Mouse (Mus musculus): Measurements from ENCODE around the gene Slc8a1.

Gene Slc8a1

GRCm38 (mm10) chr17:81738311-81738755 is at the start of gene Slc8a1:
Gene Slc8a1 (minus strand): TSS chr17:81738377.
- no peak for DNase-seq (ENCODE audit: low spot score)

GRCm38 (mm10) chr17:81787350-81787749 is 49.2 kb upstream of the Slc8a1 start:
- no peak for DNase-seq (ENCODE audit: low spot score)

GRCm38 (mm10) chr17:81782326-81782725 is 44.1 kb upstream of the Slc8a1 start:
- no peak for DNase-seq (ENCODE audit: low spot score)

DNA sequence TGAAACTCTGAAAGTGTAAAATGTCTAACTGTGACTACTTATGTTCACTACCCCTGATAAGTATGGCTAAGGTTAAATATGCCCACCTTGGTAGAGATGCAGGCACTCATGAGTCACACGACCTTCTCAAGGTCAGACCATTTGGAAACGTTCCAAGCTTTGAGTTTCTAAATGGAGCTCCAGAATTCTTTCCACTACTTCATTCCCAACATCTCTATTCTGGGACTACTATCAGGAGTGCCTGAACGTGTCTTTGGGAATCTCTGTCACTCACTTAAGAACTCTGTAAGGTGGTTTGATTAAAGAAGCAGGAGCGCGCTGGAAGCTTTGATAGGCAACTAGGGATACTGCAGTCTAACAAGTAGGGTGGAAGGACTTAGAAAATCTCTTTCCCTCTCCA is 43.3 kb upstream of the Slc8a1 start:
- no peak for DNase-seq (ENCODE audit: low spot score)

GRCm38 (mm10) chr17:81779883-81780282 is 41.7 kb upstream of the Slc8a1 start:
- DNase-seq (ENCODE audit: low spot score), result no peak

DNA sequence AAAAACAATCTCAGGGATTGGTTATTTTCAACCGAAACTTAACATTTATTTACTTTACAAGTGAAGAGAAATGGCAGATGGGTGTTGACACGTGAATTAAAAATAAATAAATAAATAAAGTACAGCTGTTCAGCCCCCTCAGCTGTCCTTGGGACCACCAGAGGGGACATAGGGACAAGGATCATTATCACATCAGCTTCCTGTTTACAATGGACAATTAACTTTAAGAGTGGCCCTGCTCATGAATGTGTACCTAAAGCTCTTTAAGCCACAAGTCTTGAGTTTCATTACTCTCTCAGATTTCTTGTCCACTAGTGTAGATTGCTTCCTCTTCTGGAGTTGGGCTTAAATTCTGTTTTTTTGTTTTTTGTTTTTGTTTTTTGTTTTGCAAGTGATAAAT is 12.5 kb upstream of the Slc8a1 start:
- DNase-seq (ENCODE audit: low spot score), result no peak

DNA sequence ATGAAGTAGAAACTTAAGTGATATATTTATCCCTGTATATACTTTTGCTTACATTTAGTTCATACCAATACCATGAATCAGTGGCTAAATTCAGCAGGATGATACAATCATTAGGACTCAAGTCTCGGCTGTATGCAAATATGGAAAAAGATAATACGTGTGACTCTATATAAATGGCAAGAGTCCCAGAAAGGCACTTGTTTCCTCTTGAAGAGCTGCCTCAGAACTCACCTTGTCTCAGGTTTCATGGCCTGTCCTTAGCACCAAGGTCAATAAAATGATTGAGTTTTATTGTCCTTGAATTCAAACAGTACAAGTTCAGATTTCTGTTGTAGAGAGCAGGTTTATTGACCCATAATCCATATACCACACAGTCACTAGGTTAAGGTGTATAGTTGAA is 4.9 kb upstream of the Slc8a1 start:
- no peak for DNase-seq (ENCODE audit: low spot score)

DNA sequence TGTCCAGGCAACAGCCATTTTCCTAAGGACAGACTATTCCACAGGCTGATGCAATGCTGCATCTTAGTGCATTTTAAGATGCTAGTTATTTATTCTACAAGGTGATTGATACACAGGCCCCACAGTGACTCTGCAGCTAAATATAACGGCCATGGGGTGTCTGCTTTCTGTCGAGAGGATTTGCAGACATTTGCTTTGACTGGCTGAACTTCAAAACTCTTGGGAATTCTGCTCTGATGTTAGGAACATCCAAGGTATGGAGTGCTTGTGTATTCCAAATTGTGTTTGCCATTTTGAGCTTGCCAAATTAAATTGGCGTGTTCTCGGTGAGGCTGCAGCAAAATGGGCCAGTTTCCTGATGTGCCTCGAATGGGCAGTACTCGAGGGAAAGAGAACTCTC is 2.4 kb upstream of the Slc8a1 start:
- no peak for DNase-seq (ENCODE audit: low spot score)

DNA sequence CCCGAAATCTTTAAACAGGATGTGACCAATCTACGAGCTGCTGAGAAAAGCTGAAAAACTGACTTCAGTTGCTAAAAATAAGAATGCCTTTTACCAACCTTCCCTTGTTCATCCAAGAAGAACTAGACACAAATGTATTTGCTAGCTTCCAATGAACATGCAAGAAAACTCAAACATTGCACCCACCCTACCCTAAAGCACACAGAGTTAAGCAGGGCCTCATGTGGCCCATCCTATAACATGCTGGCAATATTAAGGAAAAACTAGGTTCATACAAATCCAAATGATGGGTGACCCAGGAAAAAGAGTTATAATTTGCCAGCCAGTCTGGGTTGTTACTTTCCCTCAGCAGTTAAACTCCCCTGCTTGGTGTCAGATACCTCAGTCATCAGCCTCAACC is 398 bp downstream of the Slc8a1 start:
- no peak for DNase-seq (ENCODE audit: low spot score)

GRCm38 (mm10) chr17:81737309-81737708 is 868 bp downstream of the Slc8a1 start:
- no peak for DNase-seq (ENCODE audit: low spot score)

DNA sequence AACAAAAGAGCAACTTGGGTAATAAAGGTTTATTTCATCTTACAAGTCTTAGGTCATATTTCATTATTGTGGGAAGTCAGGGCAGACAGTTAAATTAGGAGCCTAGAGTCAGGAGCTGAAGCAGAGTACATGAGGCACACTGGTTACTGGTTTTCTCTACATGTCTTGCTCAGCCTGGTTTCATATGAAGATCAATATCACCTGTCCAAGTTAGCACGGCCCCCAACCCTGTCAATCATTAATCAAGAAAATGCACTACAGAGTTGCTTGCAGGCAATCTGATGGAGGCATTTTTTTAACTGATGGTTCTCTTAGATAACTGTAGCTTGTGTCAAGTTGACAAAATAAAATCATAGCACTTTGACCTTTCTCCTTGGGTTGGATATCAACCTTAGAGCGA is 2.6 kb downstream of the Slc8a1 start:
- no peak for DNase-seq (ENCODE audit: low spot score)

GRCm38 (mm10) chr17:81729891-81730290 is 8.3 kb downstream of the Slc8a1 start:
- DNase-seq (ENCODE audit: low spot score), result no peak

DNA sequence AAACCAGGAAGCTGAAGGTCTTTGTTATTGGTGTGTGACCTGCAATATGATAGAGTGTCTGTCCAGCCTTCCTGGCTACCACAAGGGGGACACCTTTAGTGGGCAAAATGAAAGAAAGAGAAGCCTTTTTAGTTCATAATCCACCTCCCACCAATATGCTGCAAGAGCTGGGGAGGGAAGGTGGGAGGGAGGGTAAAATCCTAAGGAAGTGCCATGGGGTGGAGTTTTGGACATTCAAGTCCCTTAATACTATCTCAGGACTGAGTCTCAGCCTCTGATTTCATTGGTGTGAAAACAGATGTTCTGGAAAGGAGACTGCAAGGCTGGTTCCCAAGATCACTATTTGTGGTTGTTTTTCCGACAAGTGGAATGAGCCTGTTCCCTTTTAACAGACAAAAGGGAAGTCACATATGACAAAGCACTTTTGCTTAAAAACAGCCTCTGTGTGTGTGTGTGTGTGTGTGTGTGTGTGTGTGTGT is 25.9 kb downstream of the Slc8a1 start:
- no peak for DNase-seq (ENCODE audit: low spot score)

DNA sequence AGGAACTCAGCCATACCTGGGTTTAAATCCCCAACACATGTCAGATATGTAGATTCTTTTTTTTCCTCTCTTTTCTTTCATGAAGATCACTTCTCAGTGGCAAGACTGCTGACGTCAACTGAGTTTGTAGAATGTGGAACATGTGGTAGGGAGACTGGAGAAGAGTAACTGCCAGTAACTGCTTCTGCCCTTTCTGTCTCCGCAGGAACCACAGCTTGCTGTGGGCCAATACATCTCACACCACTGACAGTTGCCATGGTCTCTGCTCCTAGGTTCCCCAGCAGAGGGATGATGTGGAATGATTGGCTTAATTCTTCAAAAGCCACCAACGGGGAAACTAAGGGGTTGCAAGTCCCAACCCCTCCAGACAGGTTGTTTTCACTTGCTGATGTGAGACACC is 33.4 kb downstream of the Slc8a1 start:
- no peak for DNase-seq (ENCODE audit: low spot score)

DNA sequence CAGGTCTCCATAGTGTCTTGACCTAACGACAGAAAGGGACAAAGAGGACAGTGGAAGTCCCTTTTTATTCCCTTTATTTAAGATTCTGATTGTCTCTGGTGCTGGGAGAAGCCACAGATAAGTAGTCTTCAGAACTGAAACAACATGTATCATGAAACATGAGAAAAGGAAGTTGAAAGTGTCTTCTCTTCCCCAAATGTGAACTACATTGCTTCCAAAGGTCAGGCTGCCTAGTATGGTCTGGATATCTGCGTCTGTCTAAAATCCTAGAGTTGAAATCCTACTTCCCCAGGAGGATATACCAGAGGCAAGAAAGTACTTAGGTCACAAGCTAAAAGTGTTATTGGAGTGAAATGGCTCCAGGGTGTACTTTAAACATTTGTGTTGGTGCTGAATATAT is 34.9 kb downstream of the Slc8a1 start:
- no peak for DNase-seq (ENCODE audit: low spot score)

GRCm38 (mm10) chr17:81701701-81702100 is 36.5 kb downstream of the Slc8a1 start:
- no peak for DNase-seq (ENCODE audit: low spot score)

GRCm38 (mm10) chr17:81698789-81699188 is 39.4 kb downstream of the Slc8a1 start:
- DNase-seq (ENCODE audit: low spot score), result no peak

GRCm38 (mm10) chr17:81697695-81698094 is 40.5 kb downstream of the Slc8a1 start:
- no peak for DNase-seq (ENCODE audit: low spot score)

DNA sequence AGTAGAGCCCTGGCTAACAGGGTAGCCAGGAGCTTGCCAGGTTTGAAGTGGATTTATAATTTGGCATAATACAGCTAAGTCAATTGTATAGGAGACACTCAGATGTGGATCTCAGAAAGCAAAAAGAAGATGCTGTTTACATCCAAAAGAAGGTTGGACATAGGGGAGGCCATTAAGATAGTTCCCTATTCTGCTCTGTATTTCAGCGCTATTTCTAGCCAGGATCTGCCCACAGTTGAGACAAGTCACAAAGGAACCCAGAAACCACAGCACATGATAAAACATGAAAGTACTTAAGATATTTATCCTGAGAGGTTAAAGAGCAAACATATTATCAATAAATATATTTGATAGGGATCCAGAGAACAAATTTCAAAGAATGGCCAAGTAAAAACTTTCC is 43.2 kb downstream of the Slc8a1 start:
- no peak for DNase-seq (ENCODE audit: low spot score)

DNA sequence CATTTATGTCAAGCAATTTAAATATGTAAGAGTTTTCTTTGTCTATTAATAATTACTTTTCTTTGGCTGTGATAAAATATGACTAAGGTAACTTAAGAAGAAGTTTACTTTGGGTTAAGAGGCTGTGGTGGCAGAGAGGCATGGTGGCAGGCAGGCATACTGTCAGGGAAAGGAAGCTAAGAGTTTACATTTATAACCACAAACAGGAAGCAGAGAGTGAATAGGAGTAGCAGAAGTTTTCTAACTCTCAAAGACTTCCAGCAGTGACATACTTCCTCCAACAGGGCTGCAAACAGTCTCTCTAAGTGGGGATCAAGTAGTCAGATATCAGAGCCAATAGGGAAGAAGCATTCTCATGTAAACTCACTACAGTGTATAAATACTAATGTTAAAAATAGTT is 58.6 kb downstream of the Slc8a1 start:
- no peak for DNase-seq (ENCODE audit: low spot score)

DNA sequence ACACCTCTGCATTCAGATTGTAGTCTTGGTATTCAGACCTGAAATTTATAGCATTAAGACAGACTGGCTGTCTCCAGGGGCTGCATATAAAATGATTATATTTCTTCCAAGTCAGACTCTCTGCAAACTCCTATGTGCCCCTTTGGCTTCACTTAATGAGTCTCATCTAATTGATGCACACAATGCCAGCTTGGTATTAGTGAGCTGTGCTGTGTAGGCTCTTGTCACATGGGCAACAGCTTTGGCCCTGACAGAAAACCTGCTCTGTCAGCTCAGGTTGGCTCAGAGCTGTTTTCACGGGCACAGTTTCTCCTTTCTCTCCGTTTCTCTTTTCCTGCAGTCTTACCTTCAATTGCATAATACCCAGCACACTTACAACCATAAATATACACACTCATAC is 60.7 kb downstream of the Slc8a1 start:
- no peak for DNase-seq (ENCODE audit: low spot score)

DNA sequence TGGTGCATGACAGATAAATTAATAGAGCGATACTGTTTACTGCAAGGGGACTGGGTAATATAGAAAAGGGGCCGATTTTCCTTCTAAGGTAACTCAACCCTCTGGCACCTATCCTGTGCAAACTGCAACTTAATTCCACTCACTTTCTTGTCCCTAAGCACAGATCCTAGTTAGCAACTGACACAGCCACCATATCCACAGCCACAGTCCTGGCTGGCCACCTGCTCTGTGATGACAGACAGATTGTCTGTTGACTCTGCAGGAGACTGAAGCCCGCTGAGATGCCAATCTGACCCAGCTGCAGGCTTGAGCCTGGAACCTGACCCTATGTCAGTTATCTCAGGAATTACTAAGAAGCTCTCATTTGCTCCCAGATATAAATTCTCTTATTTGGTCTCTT is 62.0 kb downstream of the Slc8a1 start:
- no peak for DNase-seq (ENCODE audit: low spot score)

DNA sequence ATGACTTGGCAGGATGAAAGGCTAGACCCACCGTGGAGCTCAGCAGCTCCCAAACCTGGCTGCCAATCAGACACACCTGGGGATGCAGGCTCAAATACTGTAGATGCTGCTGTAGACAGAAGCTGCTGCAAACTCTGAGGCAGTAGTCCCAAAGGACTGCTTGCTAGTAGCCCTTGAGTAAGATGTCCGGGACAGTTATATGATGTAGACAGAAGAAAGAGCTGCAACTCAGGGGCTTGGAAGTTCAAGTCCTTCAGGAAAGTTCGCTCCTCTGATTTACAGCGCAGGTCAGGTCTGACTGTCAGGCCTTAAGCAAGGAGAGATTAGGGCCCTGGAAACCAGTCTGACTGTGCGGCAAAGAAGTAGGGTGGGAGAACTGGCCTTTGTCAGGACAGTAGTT is 66.9 kb downstream of the Slc8a1 start:
- no peak for DNase-seq (ENCODE audit: low spot score)

DNA sequence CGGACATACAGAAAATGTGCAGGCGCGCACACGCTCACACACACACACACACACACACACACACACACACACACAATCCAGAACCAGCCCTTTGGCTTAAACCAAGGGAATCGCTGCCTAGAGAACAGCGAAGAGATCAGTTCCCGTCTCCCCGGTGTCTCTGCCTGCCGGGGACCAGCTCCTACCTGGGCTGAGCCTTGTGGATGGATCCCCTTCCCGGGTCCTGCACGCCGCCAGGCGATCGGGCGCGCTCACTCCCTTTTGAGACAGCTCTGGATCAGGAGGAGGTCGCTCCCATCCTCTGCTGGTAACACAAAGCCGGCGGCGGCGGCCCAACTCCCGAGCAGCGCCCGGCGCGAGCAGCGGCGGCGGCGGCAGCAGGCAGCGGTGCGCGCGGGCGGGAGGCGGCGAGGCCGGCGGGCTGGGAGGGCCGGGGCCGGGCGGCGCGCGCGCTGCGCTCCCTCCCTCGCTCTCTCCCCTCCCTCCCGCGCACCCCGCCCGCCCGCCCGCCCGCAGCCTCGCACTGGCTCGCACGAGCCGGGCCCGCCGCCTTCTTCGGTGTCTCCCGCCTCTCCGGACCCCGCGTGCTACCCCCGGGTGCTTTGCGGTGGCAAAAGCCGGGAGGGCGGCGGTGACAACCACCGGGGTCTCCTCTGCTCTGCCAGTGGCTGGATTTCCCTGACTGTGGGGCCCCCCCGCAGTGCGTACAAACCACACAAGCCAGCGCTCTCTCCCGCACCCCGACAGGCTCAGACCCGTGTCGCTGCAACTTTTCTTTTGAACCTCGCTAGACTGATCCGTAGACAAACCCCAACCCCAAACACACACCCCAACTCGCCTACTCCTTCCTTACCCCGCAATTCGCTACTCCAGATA is 68.1 kb downstream of the Slc8a1 start:
- peak; percentile 21 for DNase-seq (ENCODE audit: low spot score)
